Mouse (Mus musculus) ES-Bruce4 (cell line): Measurements from ENCODE around the gene Rnf187.

Experiments
- CTCF ChIP-seq: IDR thresholded peaks from one replicate; pipeline ENCODE4 v1.8.1; 2011; ENCODE audit warnings: low read depth, low read length
- POLR2A ChIP-seq: IDR thresholded peaks from one replicate; pipeline ENCODE4 v1.8.1; 2011; ENCODE audit warnings: low read length; ENCODE audit not compliant: insufficient read depth

DNA sequence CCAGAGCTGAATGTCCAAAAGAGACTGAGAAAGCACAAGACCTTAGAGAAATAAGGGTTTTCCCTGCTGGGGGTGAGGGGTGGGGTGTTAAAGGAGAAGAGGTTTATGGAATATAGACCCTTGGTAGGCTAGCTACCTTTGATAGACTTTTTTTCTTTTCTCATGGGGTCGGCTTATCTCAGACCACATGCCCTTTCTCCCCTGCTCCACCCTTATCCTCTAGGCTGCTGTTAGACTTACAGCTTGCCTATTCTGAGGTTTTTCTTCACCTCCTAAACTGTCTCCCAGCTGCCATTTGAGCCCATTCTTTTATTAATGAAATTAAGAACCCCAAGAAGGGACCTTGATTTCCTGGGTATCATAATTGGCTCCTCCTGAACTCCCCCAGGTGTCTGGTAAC lies 24.9 kb downstream of the Rnf187 start:
- TF ChIP-seq POLR2A: no peak
- TF ChIP-seq CTCF: no peak
